Mouse (Mus musculus) forebrain, embryonic 10.5 days (tissue): ENCODE results near the gene Atp2c2. TPM values are rescaled to one million over a fixed set of nuclear protein-coding genes. Genes with fewer than 3 reads are reported as not detected.

Experiments used
- DNase-seq: peaks from one replicate; pipeline ENCODE4 v3.0.0-alpha.2; 2017; ENCODE audit warnings: low spot score; ENCODE audit errors: extremely low spot score
- H3K27ac ChIP-seq: fragments of 300-500 bp; sonication (generic); 2 replicates; pipeline ENCODE4 v1.5.1; 2016; ENCODE audit warnings: mild to moderate bottlenecking
- H3K27me3 ChIP-seq: fragments of 300-500 bp; sonication (generic); 2 replicates; pipeline ENCODE4 v1.6.1; 2016; ENCODE audit warnings: mild to moderate bottlenecking; ENCODE audit not compliant: poor library complexity, severe bottlenecking
- H3K36me3 ChIP-seq: fragments of 300-500 bp; sonication (generic); replicated peaks from 2 replicates; pipeline ENCODE4 v1.6.1; 2016; ENCODE audit warnings: mild to moderate bottlenecking, moderate library complexity
- H3K4me1 ChIP-seq: fragments of 300-500 bp; sonication (generic); 2 replicates; pipeline ENCODE4 v1.6.1; 2016
- H3K4me3 ChIP-seq: fragments of 300-500 bp; sonication (generic); 2 replicates; pipeline ENCODE4 v1.5.1; 2016; ENCODE audit warnings: mild to moderate bottlenecking, moderate library complexity
- H3K9me3 ChIP-seq: fragments of 300-500 bp; sonication (generic); 2 replicates; pipeline ENCODE4 v1.6.1; 2016; ENCODE audit warnings: mild to moderate bottlenecking, moderate library complexity
- WGBS: fragments of 180-500 bp; shearing (Covaris S2); methylation state at CpG from one replicate; pipeline ENCODE4 v1.1.7; 2016; 5-methylcytosine and 5-hydroxymethylcytosine counted together
- polyA plus RNA-seq: library from polyadenylated mRNA; unstranded; fragments of >200 nt; fragmentation: Nextera tagmentation; extraction: Ambion mirVana; gene quantifications from 2 replicates; pipeline ENCODE4 v1.2.1, GENCODE M21; 2016

Atp2c2 gene
- polyA plus RNA-seq, 1 experiment from 2014 or later, result 1.5 TPM

DNA sequence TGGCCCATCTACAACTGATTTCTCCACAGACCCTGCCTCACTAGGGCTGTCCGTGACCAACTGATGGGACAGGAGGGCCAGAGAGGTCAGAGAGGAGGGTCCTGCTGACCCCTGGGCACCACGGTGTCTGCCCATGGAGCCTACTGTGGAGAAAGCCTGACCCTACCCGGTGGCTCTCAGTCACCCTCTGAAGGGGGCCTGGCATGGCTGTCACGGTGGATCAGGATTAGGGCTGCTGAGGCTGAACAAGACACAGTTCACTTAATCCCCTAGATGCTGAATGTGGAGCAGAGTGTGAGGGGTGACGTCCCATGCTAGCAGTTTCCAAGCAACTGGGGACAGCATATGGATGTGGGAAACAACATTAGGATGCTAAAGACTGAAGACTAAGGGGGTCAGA lies 24.4 kb upstream of the Atp2c2 start:
- Histone ChIP-seq H3K4me3 (no peak overlapping the region), H3K27ac (no peak overlapping the region), H3K9me3 (0 out of 2 replicates have a peak, but pooled peaks cover 4% of the 10 kb centered on the region), H3K4me1 (peaks cover 19% of the 10 kb centered on the region), H3K27me3 (peaks cover 6% of the 10 kb centered on the region; the same call in 1 of the 2 replicates), H3K36me3 (no peaks in the 10 kb centered on the region)
- WGBS, result 63% methylated on average over 5 of the region's 5 CpGs
- DNase-seq, result no peak

DNA sequence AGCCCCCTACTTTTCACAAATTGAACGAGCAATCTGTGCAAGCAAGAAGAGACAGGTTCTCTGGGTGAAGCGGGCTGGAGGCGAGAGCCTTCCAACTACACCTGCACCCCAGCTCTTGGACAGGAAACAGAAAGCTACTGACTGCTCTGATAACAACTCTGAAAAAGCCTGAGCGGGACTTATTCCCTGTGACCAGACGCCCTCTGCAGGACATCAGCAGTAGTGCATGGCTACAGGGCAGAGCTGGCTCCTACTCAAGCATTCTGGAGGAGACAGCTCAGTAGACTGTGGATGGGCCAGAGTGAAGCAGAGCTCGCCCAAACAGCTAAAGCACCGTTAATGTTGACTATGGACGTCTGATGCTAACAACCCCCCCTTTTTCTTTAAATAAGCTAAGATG lies 23.4 kb upstream of the Atp2c2 start:
- peaks cover 19% of the 10 kb centered on the region for H3K4me1 ChIP-seq
- no peaks in the 10 kb centered on the region for H3K36me3 ChIP-seq
- peaks cover 6% of the 10 kb centered on the region; the same call in 1 of the 2 replicates for H3K27me3 ChIP-seq
- 0 out of 2 replicates have a peak, but pooled peaks cover 4% of the 10 kb centered on the region for H3K9me3 ChIP-seq
- H3K4me3 ChIP-seq, result no peak overlapping the region
- WGBS, result 25% methylated on average over 8 of the region's 8 CpGs
- peak; percentile 85 for DNase-seq
- no peak overlapping the region for H3K27ac ChIP-seq

DNA sequence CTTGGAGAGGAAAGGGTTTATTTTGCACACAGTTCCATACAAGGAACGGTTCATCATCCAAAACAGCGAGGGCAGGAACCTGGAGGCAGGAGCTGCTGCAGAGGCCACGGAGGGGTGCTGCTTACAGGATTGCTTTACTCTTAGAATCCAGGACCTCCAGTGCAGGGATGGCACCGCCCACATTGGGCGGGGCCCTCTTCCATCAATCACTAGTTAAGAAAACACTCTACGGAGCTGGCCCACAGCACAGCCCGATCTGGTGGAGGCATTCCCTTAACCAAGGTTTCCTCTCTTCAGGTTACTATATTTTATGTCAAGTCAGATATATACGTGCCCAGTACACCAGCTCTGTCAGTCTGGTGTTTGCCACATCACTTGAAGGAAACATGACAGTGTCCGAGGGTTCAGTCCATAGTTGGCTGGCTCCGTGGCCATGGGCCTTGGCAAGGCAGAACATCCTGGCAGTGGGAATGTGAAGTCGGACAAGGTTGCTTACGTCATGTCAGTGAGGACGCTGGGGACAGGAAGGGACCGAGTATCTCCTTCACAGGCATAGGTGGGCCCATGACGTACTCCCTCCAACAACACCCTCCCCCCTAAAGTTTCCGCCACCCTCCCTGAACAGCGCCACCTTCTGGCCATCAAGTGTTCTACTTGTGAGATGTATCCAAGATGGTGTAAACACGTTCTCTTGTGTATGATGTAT lies 21.5 kb upstream of the Atp2c2 start:
- Histone ChIP-seq H3K27ac (no peak overlapping the region), H3K4me3 (peak overlapping the region; percentile 46), H3K4me1 (peaks cover 19% of the 10 kb centered on the region), H3K36me3 (no peaks in the 10 kb centered on the region), H3K27me3 (peaks cover 6% of the 10 kb centered on the region; the same call in 1 of the 2 replicates), H3K9me3 (0 out of 2 replicates have a peak, but pooled peaks cover 4% of the 10 kb centered on the region)
- 6% methylated on average over 18 of the region's 18 CpGs for WGBS
- DNase-seq, result peak; percentile 61

DNA sequence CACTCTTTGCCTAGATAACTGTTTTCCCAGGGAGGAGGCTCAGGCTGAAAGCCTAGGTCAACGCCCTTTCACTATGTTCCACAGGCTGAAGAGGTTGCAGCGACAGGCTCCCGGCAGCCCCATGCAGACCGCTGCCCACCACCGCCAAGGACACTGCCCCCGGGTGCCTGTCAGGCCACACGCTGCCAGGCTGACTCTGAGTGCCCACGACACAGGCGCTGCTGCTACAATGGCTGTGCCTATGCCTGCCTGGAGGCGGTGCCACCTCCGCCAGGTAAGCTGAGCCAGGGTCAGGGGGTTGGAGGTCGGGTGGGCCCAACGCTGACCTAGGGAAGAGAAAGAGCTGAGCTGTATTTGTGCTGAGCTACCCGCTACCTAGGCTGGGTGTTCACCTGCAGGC lies 20.6 kb upstream of the Atp2c2 start:
- Histone ChIP-seq H3K27me3 (peaks cover 6% of the 10 kb centered on the region; the same call in 1 of the 2 replicates), H3K27ac (no peak overlapping the region), H3K36me3 (no peaks in the 10 kb centered on the region), H3K4me1 (peaks cover 19% of the 10 kb centered on the region), H3K4me3 (no peak overlapping the region), H3K9me3 (0 out of 2 replicates have a peak, but pooled peaks cover 2% of the 10 kb centered on the region)
- DNase-seq, result no peak
- 68% methylated on average over 14 of the region's 14 CpGs for WGBS

DNA sequence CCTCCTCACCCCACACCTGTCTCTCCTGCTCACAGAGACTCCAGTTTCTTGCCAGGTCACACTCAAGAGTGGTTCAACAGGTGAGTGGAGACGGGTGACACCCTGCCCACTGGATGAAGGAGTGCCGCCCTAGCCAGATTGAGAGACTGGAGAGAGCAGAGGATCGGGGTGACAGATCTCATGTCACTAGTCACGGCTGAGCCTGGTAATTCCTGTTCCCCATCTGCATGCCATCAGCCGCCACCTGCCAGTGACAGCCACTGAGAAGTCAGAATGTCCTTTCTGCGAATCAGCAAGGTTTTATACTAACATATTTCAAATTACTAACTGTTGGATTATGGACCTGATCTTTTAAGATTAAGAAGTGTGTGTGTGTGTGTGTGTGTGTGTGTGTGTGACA lies 9.2 kb upstream of the Atp2c2 start:
- 82% methylated on average over 6 of the region's 6 CpGs for WGBS
- no peak overlapping the region for H3K27ac ChIP-seq
- no peak overlapping the region for H3K4me3 ChIP-seq
- peaks cover 10% of the 10 kb centered on the region; the same call in 1 of the 2 replicates for H3K27me3 ChIP-seq
- no peak for DNase-seq
- no peaks in the 10 kb centered on the region for H3K9me3 ChIP-seq
- peaks cover 43% of the 10 kb centered on the region for H3K4me1 ChIP-seq
- no peaks in the 10 kb centered on the region for H3K36me3 ChIP-seq

DNA sequence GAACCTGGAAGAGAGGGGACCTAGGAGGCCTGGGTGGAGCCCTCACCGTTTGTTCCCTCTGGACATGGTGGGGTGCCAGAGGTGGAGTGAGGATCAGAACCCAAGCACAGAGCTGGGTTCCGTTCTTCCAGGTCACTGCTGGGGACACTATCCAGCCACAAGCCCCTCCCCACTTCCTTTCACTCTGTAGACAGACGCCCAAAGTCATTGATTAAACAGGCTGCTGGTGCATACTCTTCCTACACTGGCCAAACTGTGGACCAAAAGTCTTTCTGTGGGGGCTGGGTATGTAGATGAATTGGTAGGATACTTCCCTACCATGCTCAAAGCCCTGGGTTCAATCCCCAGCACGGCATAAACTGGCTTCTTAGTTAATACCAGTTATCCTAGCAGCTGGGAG lies 7.8 kb upstream of the Atp2c2 start:
- 78% methylated on average over 4 of the region's 4 CpGs for WGBS
- Histone ChIP-seq H3K9me3 (no peaks in the 10 kb centered on the region), H3K4me1 (peaks cover 35% of the 10 kb centered on the region), H3K36me3 (no peaks in the 10 kb centered on the region), H3K27ac (no peak overlapping the region), H3K27me3 (peaks cover 3% of the 10 kb centered on the region; the same call in 1 of the 2 replicates), H3K4me3 (no peak overlapping the region)
- no peak for DNase-seq

DNA sequence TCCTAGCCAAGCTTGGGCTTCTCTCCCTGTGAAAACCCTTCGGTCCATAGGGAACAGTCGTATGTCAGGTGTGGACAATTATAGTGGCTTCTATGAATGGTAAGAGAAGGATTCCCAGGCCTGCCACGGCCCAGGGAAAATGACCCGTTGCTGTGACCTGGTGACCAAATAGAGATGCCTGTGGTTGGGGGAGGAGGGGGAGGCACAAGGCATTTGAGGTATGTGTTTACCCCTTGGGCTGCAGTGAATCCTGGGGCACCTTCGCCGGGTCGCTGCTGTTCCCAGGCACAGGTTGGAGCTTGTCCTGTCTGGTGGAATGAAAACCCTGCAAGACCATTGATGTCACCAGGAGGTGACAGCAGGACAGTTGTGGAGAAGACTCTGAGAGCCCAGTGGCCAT lies 5.1 kb upstream of the Atp2c2 start:
- peaks cover 26% of the 10 kb centered on the region for H3K27me3 ChIP-seq
- no peaks in the 10 kb centered on the region for H3K9me3 ChIP-seq
- no peak for DNase-seq
- no peak overlapping the region for H3K4me3 ChIP-seq
- H3K36me3 ChIP-seq, result no peaks in the 10 kb centered on the region
- WGBS, result 83% methylated on average over 7 of the region's 7 CpGs
- H3K4me1 ChIP-seq, result peaks cover 23% of the 10 kb centered on the region
- no peak overlapping the region for H3K27ac ChIP-seq

DNA sequence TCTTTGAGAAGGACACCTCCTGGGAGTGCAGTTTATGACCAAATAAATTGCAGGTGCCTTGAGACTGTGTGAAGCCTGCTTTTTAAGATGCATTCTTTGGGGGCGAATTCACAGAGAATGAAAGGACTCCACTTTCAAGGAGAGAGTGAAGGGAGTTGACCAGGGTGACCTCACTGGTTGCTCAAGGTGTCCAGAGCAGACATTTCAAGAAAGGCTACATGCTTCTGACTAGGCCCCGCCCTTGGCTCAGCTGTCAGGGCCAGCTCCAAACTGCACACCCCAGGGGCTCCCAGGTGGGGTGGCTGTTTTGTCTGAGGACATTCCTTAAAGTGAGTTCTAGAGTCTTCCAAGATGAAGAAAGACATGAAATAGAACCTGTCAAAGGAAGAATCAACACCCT lies 2.6 kb upstream of the Atp2c2 start:
- no peak overlapping the region for H3K4me3 ChIP-seq
- H3K36me3 ChIP-seq, result no peaks in the 10 kb centered on the region
- H3K27ac ChIP-seq, result no peak overlapping the region
- H3K9me3 ChIP-seq, result no peaks in the 10 kb centered on the region
- 79% methylated on average over 2 of the region's 2 CpGs for WGBS
- peaks cover 26% of the 10 kb centered on the region for H3K4me1 ChIP-seq
- peaks cover 51% of the 10 kb centered on the region for H3K27me3 ChIP-seq
- DNase-seq, result no peak

DNA sequence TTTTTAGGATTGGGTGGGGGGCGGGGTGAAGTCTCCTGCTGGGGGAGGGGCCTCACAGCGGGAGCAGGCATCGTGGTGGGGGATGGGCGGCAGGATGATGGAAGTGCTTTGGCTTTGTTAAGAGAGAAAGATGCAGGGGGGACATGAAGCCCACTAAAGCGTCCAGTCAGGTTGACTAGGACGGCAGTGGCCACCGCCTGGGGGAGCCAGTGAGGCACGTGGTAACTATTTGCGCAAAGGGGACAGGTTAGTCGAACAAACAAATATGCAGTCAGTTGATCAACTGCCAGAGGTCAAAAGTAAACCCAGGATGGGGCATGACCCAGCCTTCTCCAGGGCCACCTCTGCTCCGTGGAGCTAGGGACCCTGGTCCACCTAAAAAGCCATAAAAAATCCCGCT lies 849 bp upstream of the Atp2c2 start:
- DNase-seq, result peak; percentile 35
- Histone ChIP-seq H3K27ac (peak overlapping the region; percentile 40; the same call in 1 of the 2 replicates), H3K4me1 (peaks cover 26% of the 10 kb centered on the region), H3K36me3 (no peaks in the 10 kb centered on the region), H3K4me3 (peak overlapping the region; percentile 24), H3K9me3 (no peaks in the 10 kb centered on the region), H3K27me3 (peaks cover 60% of the 10 kb centered on the region)
- WGBS, result 3% methylated on average over 12 of the region's 12 CpGs

DNA sequence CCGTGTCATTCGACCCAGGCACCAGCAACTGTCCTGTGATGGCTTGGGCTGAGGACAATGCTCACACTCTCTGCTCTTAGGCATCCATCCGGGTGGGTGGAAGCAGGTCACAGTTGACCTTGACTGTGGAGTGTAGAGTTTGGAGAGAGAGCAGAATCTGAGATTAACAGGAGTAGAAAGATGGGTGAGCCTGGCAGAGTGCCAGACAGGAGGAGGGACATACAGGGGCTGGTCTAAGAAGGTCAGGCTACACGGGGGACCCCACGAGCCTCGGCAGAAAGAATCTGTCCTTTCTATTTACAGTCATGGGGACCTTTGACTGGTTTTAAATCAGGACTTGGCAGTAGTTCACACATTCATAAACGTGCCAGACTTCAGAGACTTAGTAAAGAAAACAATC lies 3.2 kb downstream of the Atp2c2 start:
- 86% methylated on average over 7 of the region's 7 CpGs for WGBS

DNA sequence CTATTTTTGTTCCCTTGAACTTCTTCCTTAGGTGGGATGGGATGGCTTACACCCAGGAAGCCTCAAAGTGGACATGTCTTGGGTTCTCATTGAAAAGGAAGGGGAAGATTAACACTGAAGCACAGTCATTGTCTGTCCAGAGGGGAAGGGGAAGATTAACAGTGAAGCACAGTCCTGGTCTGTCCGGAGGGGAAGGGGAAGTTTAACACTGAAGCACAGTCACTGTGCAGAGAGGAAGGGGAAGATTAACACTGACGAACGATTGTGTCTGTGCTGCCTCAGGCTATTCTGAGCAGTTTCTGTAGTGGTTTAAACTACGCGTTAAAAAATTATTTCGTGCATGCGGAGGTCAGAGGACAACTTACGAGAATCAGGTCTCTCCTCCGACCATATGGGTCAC lies 7.3 kb downstream of the Atp2c2 start:
- H3K4me3 ChIP-seq, result no peak overlapping the region
- 96% methylated on average over 9 of the region's 9 CpGs for WGBS

More for the DNA sequence above, 3.2 kb downstream of the Atp2c2 start:
- H3K9me3 ChIP-seq, result no peaks in the 10 kb centered on the region
- DNase-seq, result no peak
- H3K4me1 ChIP-seq, result peaks cover 21% of the 10 kb centered on the region
- no peak overlapping the region for H3K4me3 ChIP-seq
- no peak overlapping the region for H3K27ac ChIP-seq
- peaks cover 51% of the 10 kb centered on the region for H3K27me3 ChIP-seq
- H3K36me3 ChIP-seq, result no peaks in the 10 kb centered on the region

DNA sequence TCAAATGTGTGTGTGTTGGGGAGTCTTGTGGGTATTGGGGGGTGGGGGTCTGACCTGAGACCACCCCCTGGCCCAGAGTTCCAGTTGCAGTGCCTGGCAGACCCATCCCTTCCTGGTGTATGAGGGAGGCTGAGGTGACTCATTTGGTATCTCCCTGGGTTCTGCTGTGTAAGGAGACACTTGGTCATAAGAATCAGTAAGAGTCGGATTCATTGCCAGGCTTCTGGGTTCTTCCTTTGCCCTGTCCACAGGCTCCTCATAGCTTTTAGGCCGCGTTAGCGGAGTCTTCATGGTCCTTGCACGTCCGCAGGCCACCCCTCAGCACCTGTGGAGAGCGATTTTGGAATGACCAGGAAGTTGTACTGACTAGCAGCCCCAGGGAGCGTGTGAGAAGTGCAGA lies 8.7 kb downstream of the Atp2c2 start:
- Histone ChIP-seq H3K27me3 (0 out of 2 replicates have a peak, but pooled peaks cover 3% of the 10 kb centered on the region), H3K36me3 (no peaks in the 10 kb centered on the region), H3K4me3 (no peak overlapping the region), H3K27ac (0 out of 2 replicates have a peak overlapping the region, but pooled peaks have one; percentile 18), H3K4me1 (peaks cover 20% of the 10 kb centered on the region), H3K9me3 (no peaks in the 10 kb centered on the region)
- WGBS, result 90% methylated on average over 8 of the region's 8 CpGs
- DNase-seq, result no peak

More for the DNA sequence above, 7.3 kb downstream of the Atp2c2 start:
- H3K27ac ChIP-seq, result no peak overlapping the region
- peaks cover 9% of the 10 kb centered on the region for H3K27me3 ChIP-seq
- no peaks in the 10 kb centered on the region for H3K9me3 ChIP-seq
- no peaks in the 10 kb centered on the region for H3K36me3 ChIP-seq
- no peak for DNase-seq
- peaks cover 16% of the 10 kb centered on the region for H3K4me1 ChIP-seq
